Mouse (Mus musculus) bone marrow macrophage, adult 2 months (primary cell): Measurements from ENCODE around the gene Kif3a. TPM values are rescaled to one million over a fixed set of nuclear protein-coding genes. Genes with fewer than 3 reads are reported as not detected.

Experiments used
- H3K27ac ChIP-seq: 2 replicates; pipeline ENCODE4 v1.5.1; 2012; ENCODE audit warnings: low read depth, low read length; ENCODE audit not compliant: insufficient read depth
- H3K4me1 ChIP-seq: 2 replicates; pipeline ENCODE4 v1.6.1; 2012; ENCODE audit warnings: low read length; ENCODE audit not compliant: control insufficient read depth, insufficient read depth
- H3K4me3 ChIP-seq: 2 replicates; pipeline ENCODE4 v1.5.1; 2012; ENCODE audit warnings: mild to moderate bottlenecking, low read length, moderate library complexity; ENCODE audit not compliant: insufficient read depth
- CTCF ChIP-seq: IDR thresholded peaks from 2 replicates; pipeline ENCODE4 v1.5.1; 2012; ENCODE audit warnings: low read depth, mild to moderate bottlenecking, low read length, moderate library complexity
- POLR2A ChIP-seq: IDR thresholded peaks from 2 replicates; pipeline ENCODE4 v1.6.1; 2012; ENCODE audit warnings: mild to moderate bottlenecking, low read depth, low read length, borderline replicate concordance
- polyA plus RNA-seq: library from polyadenylated mRNA; stranded (reverse); fragments of >200 nt; gene quantifications from 2 replicates; pipeline ENCODE4 v1.2.4, GENCODE M21; 2012; ENCODE audit not compliant: missing spikeins, insufficient read depth, insufficient read length

The Kif3a gene
- polyA plus RNA-seq, 1 experiment, result 31.9 TPM

DNA sequence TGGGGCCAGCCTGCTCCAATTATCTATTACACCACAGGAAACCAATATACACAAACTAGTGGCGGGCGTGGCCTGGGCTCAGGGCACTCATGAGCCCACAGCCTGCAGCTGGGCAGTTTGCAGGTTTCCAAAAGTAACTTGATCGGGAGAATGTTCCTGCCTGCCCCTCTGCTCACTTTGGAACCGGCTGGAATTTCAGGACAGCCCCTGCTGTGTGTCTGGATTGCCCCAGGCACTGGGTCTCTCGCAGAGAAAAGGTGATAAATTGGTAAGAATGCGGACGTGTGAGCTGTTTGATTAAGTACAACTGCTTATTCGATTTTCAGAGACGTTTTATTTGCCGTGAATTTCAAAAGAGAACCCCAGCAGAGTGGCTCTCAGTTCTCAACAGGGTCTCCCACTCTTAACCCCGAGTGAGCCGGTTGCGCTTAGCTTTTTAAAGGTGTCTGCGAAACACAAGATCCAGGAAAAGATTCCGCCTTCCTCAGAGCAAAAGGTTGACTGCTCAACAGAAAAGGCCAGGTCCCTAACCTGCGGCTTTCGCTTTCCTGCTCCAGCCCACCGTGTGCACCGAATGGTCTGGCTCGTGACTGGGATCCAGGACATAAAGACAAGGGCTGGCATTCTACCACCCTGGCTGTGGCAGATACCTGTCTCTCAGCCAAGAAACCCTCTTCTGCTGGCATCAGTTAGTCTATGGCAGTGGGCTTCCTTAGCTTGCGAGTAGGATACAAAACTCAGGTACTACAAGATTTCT is 70.0 kb downstream of the Kif3a start:
- Histone ChIP-seq H3K27ac (no peak overlapping the region), H3K4me3 (no peak overlapping the region), H3K4me1 (no peaks in the 10 kb centered on the region)
- TF ChIP-seq CTCF (no peak), POLR2A (no peak)

DNA sequence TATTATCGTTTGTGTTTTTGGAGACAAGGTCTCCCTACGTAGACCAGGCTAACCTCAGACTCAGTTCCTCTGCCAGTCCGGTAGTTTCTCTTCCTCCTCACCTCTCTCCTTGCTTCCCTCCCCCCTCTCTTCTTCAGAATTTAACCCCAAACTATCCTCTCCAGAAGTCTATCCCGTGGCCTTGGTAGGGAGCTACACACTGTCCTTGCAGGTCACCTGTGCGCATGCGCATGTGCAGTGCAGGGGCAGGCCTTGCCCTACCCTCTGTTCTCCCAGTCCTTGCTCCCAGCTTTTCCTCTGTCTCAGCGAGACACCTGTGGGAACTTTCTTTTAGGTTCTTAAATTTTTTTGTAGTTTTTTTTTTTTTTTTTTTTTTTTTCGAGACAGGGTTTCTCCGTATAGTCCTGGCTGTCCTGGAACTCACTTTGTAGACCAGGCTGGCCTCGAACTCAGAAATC is 70.7 kb downstream of the Kif3a start:
- H3K4me3 ChIP-seq, result no peak overlapping the region
- H3K27ac ChIP-seq, result no peak overlapping the region
- H3K4me1 ChIP-seq, result no peaks in the 10 kb centered on the region
- TF ChIP-seq CTCF (no peak), POLR2A (no peak)

DNA sequence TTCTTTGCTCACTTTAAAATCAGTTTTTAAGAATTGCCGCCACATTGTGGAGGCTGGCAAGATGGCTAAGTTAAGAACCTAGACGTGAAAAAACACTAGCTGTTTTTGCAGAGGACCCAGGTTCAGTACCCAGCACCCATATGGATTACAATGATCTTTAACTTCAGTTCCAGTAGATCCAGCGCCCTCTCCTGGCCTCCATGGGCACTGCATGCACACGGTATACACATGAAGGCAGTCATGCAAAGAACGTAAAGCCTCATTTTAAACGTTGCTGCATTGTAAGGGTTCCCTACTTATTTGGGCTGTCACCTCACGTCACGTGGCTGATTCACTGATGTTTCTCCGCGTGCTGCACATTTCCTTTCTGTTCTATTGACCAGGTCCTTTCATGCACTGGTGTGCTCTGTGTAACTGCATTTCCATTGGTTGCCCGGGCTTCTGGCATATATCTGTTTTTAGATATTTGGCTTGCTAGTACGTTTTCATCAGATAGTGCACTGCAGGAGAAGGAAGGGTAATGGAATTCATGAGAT is 75.6 kb downstream of the Kif3a start:
- H3K4me1 ChIP-seq, result no peaks in the 10 kb centered on the region
- H3K4me3 ChIP-seq, result no peak overlapping the region
- TF ChIP-seq CTCF (peak; percentile 35; the same call in 1 of the 2 replicates), POLR2A (no peak)
- H3K27ac ChIP-seq, result no peak overlapping the region

DNA sequence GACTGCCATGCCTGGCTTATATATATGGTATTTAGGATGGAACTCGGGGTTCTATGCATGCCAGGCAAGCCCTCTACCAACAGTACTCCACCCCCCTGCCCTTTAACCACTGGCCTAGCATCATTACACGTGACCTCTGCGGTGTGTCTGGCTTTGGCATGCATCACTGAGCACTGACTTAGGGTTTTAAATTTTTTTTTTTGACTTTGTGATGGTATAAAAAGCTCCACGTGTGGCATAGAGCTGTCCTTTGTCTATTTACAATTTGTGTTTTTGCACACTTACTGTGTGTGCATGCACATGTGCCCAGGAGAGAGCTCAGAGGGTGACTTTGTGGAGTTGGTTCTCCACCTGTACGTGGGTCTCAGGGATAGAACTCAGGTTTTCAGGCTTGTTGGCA is 76.8 kb downstream of the Kif3a start:
- TF ChIP-seq CTCF (no peak), POLR2A (no peak)
- Histone ChIP-seq H3K4me3 (no peak overlapping the region), H3K27ac (no peak overlapping the region), H3K4me1 (no peaks in the 10 kb centered on the region)

DNA sequence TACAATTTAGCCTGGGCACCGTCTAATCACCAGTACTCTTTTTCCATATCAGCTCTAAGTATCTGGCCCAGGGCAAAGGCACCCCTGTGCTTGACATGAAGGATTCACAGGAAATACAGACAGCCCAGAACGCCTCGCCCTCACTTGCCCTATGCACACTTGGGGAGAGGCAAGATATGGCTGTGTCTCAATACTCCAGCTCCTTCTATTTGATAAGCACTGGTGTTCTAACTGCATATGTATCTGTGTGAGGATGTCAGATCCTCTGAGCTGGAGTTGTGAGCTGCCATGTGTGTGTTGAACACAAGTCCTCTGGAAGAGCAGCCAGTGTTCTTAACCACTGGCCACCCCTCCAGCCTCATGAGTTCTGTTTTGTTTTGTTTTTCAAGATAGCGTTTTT is 84.3 kb downstream of the Kif3a start:
- peaks cover 3% of the 10 kb centered on the region for H3K4me1 ChIP-seq
- no peak overlapping the region for H3K4me3 ChIP-seq
- no peak overlapping the region for H3K27ac ChIP-seq
- no peak for TF ChIP-seq CTCF
- TF ChIP-seq POLR2A, result no peak

Other genes with a start within 250 kb of the Kif3a start
- gene Zcchc10, start 242.7 kb upstream of the Kif3a start, polyA plus RNA-seq, result 13.9 and 17.4 TPM in 2 replicates
- 54.6 and 68.8 TPM in 2 replicates for gene Aff4, start 216.5 kb upstream of the Kif3a start, polyA plus RNA-seq
- not detected in 2 replicates for gene Leap2, start 144.2 kb upstream of the Kif3a start, polyA plus RNA-seq
- 192 and 202 TPM in 2 replicates for gene Uqcrq, start 136.5 kb upstream of the Kif3a start, polyA plus RNA-seq
- 1.5 and 1.8 TPM in 2 replicates for gene Gdf9, start 136.4 kb upstream of the Kif3a start, polyA plus RNA-seq
- not detected in 2 replicates for gene Gm10447, start 110.3 kb upstream of the Kif3a start, polyA plus RNA-seq
- 0.17 TPM in 1 of 2 replicates, not detected in the other for gene Shroom1, start 110.2 kb upstream of the Kif3a start, polyA plus RNA-seq
- gene Gm9837, start 96.9 kb upstream of the Kif3a start, polyA plus RNA-seq, result not detected in 2 replicates
- not detected in 2 replicates for gene Gm9945, start 87.2 kb upstream of the Kif3a start, polyA plus RNA-seq
- gene Sowaha, start 87.1 kb upstream of the Kif3a start, polyA plus RNA-seq, result not detected in 2 replicates
- gene Sept8, start 48.1 kb upstream of the Kif3a start, polyA plus RNA-seq, result 65.1 and 70.0 TPM in 2 replicates
- gene Il4, start 51.3 kb downstream of the Kif3a start, polyA plus RNA-seq, result not detected in 2 replicates
- not detected in 2 replicates for gene Il13, start 67.3 kb downstream of the Kif3a start, polyA plus RNA-seq
- 20.1 and 20.4 TPM in 2 replicates for gene Rad50, start 139.9 kb downstream of the Kif3a start, polyA plus RNA-seq
- not detected in 2 replicates for gene Il5, start 153.4 kb downstream of the Kif3a start, polyA plus RNA-seq
- 84.8 and 89.6 TPM in 2 replicates for gene Irf1, start 202.6 kb downstream of the Kif3a start, polyA plus RNA-seq
- not detected in 2 replicates for gene Gm17334, start 205.8 kb downstream of the Kif3a start, polyA plus RNA-seq